Mouse (Mus musculus) MEL (cell line): ENCODE measurements around the gene Crocc. TPM values are rescaled to one million over a fixed set of nuclear protein-coding genes. Genes with fewer than 3 reads are reported as not detected.

Experiments used
- DNase-seq: peaks from one replicate; pipeline ENCODE4 v3.0.0; 2011; ENCODE audit warnings: low read depth, low spot score
- H3K27ac ChIP-seq: 2 replicates; pipeline ENCODE4 v1.5.1; 2012; ENCODE audit warnings: low read depth, mild to moderate bottlenecking, control low read depth, low read length, moderate library complexity; ENCODE audit not compliant: control insufficient read depth
- H3K27me3 ChIP-seq, 2 experiments: fragments of 150-350 bp in 1 of 2; sonication (generic) in 1 of 2; 2 replicates each; pipeline ENCODE4 v1.6.1; 2012; ENCODE audit warnings: low read length in 2 of 2, mild to moderate bottlenecking in 2 of 2, improper control_type of control experiment in 1 of 2, moderate library complexity in 1 of 2; ENCODE audit not compliant: insufficient read depth in 2 of 2, control insufficient read depth in 1 of 2
- H3K36me3 ChIP-seq, 2 experiments: 2 replicates each; pipeline ENCODE4 v1.6.1; 2012 to 2014; ENCODE audit warnings: low read length in 2 of 2, improper control_type of control experiment in 1 of 2, inconsistent platforms in 1 of 2, mild to moderate bottlenecking in 1 of 2; ENCODE audit not compliant: insufficient read depth in 2 of 2, control insufficient read depth in 1 of 2
- H3K4me1 ChIP-seq, 2 experiments: fragments of 150-350 bp in 1 of 2; sonication (generic) in 1 of 2; 2 replicates each; pipeline ENCODE4 v1.6.1; 2012; ENCODE audit warnings: low read length in 2 of 2, improper control_type of control experiment in 1 of 2, mild to moderate bottlenecking in 1 of 2; ENCODE audit not compliant: insufficient read depth in 2 of 2, control insufficient read depth in 1 of 2
- H3K4me3 ChIP-seq, 2 experiments: fragments of 150-350 bp in 1 of 2; sonication (generic) in 1 of 2; 2 replicates each; pipeline ENCODE4 v1.5.1; 2012; ENCODE audit warnings: low read depth in 2 of 2, low read length in 2 of 2, mild to moderate bottlenecking in 2 of 2, moderate library complexity in 2 of 2, control low read depth in 1 of 2, improper control_type of control experiment in 1 of 2; ENCODE audit not compliant: control insufficient read depth in 1 of 2, insufficient read depth in 1 of 2
- H3K79me2 ChIP-seq: 2 replicates; pipeline ENCODE4 v1.6.1; 2012; ENCODE audit warnings: mild to moderate bottlenecking, low read length, moderate library complexity; ENCODE audit not compliant: control insufficient read depth, poor library complexity, insufficient read depth
- H3K9ac ChIP-seq: 2 replicates; pipeline ENCODE4 v1.6.1; 2012; ENCODE audit warnings: low read depth, mild to moderate bottlenecking, control low read depth, low read length, moderate library complexity; ENCODE audit not compliant: control insufficient read depth, poor library complexity, severe bottlenecking
- H3K9me3 ChIP-seq: fragments of 150-350 bp; sonication (generic); replicated peaks from 2 replicates; pipeline ENCODE4 v1.6.1; 2012; ENCODE audit warnings: mild to moderate bottlenecking, low read length, improper control_type of control experiment, moderate library complexity; ENCODE audit not compliant: insufficient read depth
- CHD1 ChIP-seq: IDR thresholded peaks from 2 replicates; pipeline ENCODE4 v1.6.1; 2012; ENCODE audit warnings: low read depth, mild to moderate bottlenecking, inconsistent platforms, low read length, improper control_type of control experiment
- CHD2 ChIP-seq: IDR thresholded peaks from 2 replicates; pipeline ENCODE4 v1.6.1; 2011; ENCODE audit warnings: low read length, improper control_type of control experiment
- CTCF ChIP-seq, 3 experiments: IDR thresholded peaks in 2 of 3; conservative IDR thresholded peaks in 1 of 3; 2 replicates each; pipeline ENCODE4 v1.5.1; 2011 to 2012; ENCODE audit warnings: low read length in 3 of 3, low read depth in 2 of 3, mild to moderate bottlenecking in 2 of 3, improper control_type of control experiment in 1 of 3, inconsistent platforms in 1 of 3, mixed read lengths in 1 of 3, moderate library complexity in 1 of 3; ENCODE audit not compliant: control insufficient read depth in 1 of 3, insufficient read depth in 1 of 3, poor library complexity in 1 of 3, severe bottlenecking in 1 of 3
- E2F4 ChIP-seq: IDR thresholded peaks from 2 replicates; pipeline ENCODE4 v1.6.1; 2011; ENCODE audit warnings: low read depth, low read length, improper control_type of control experiment, borderline replicate concordance
- EP300 ChIP-seq, 2 experiments: IDR thresholded peaks; 2 replicates each; pipeline ENCODE4 v1.6.1; 2011; ENCODE audit warnings: improper control_type of control experiment in 2 of 2, low read length in 2 of 2, low read depth in 1 of 2, mild to moderate bottlenecking in 1 of 2
- GABPA ChIP-seq: IDR thresholded peaks from 2 replicates; pipeline ENCODE4 v1.6.1; 2012; ENCODE audit warnings: low read depth, mild to moderate bottlenecking, inconsistent platforms, low read length, improper control_type of control experiment, moderate library complexity
- HCFC1 ChIP-seq: IDR thresholded peaks from 2 replicates; pipeline ENCODE4 v1.6.1; 2012; ENCODE audit warnings: low read depth, mild to moderate bottlenecking, inconsistent platforms, low read length, improper control_type of control experiment, moderate library complexity
- JUND ChIP-seq: IDR thresholded peaks from 2 replicates; pipeline ENCODE4 v1.6.1; 2011; ENCODE audit warnings: low read depth, mild to moderate bottlenecking, improper control_type of control experiment, low read length
- KAT2A ChIP-seq: conservative IDR thresholded peaks from 2 replicates; pipeline ENCODE4 v1.6.1; 2012; ENCODE audit warnings: low read depth, low read length, improper control_type of control experiment, inconsistent platforms
- MAX ChIP-seq: IDR thresholded peaks from 2 replicates; pipeline ENCODE4 v1.6.1; 2011; ENCODE audit warnings: low read length, improper control_type of control experiment
- MYB ChIP-seq: IDR thresholded peaks from 2 replicates; pipeline ENCODE4 v1.6.1; 2011; ENCODE audit warnings: mild to moderate bottlenecking, low read depth, low read length, improper control_type of control experiment
- POLR2AphosphoS5 ChIP-seq: IDR thresholded peaks from 2 replicates; pipeline ENCODE4 v1.6.1; 2012; ENCODE audit warnings: low read depth, borderline replicate concordance, mild to moderate bottlenecking, inconsistent platforms, low read length, moderate library complexity, mixed read lengths
- RAD21 ChIP-seq: IDR thresholded peaks from 2 replicates; pipeline ENCODE4 v1.6.1; 2011; ENCODE audit warnings: mild to moderate bottlenecking, low read depth, low read length, improper control_type of control experiment
- RCOR1 ChIP-seq: IDR thresholded peaks from 2 replicates; pipeline ENCODE4 v1.6.1; 2012; ENCODE audit warnings: low read depth, mild to moderate bottlenecking, inconsistent platforms, low read length, improper control_type of control experiment
- SIN3A ChIP-seq: IDR thresholded peaks from 2 replicates; pipeline ENCODE4 v1.6.1; 2012; ENCODE audit warnings: low read length, improper control_type of control experiment, inconsistent platforms
- TAL1 ChIP-seq: IDR thresholded peaks from 2 replicates; pipeline ENCODE4 v1.6.1; 2012; ENCODE audit warnings: mild to moderate bottlenecking, inconsistent platforms, low read length, moderate library complexity, mixed read lengths
- TCF12 ChIP-seq: IDR thresholded peaks from 2 replicates; pipeline ENCODE4 v1.6.1; 2014; ENCODE audit warnings: low read depth, mild to moderate bottlenecking, inconsistent platforms, low read length, improper control_type of control experiment, moderate library complexity
- UBTF ChIP-seq: IDR thresholded peaks from 2 replicates; pipeline ENCODE4 v1.6.1; 2012; ENCODE audit warnings: low read depth, mild to moderate bottlenecking, inconsistent platforms, low read length, improper control_type of control experiment, moderate library complexity, borderline replicate concordance; ENCODE audit not compliant: insufficient read depth
- USF1 ChIP-seq: IDR thresholded peaks from 2 replicates; pipeline ENCODE4 v1.6.1; 2014; ENCODE audit warnings: low read depth, mild to moderate bottlenecking, inconsistent platforms, low read length, improper control_type of control experiment, moderate library complexity
- polyA plus RNA-seq, 2 experiments: library from polyadenylated mRNA; stranded (reverse) in 1 of 2; unstranded in 1 of 2; fragments of >175 nt in 1 of 2; fragments of >200 nt in 1 of 2; gene quantifications; 2 replicates each; pipeline versions ENCODE4 v1.2.1 to v1.2.4; 2012; ENCODE audit warnings: low replicate concordance in 2 of 2, low read depth in 1 of 2; ENCODE audit not compliant: insufficient read length in 2 of 2, insufficient read depth in 1 of 2, missing spikeins in 1 of 2
- total RNA-seq: library from RNA; depleted of rRNA; stranded (reverse); fragments of 300-350 nt; gene quantifications from 2 replicates; pipeline ENCODE4 v1.2.3, GENCODE M21; 2012

Crocc gene
- total and polyA plus RNA-seq, 3 experiments, result 0.77 to 3.6 TPM; not detected in 1

GRCm38 (mm10) chr4:141030541-141031206 is 29.7 kb downstream of the Crocc start:
- Histone ChIP-seq H3K9me3 (no peaks in the 10 kb centered on the region), H3K79me2 (no peaks in the 10 kb centered on the region), H3K9ac (no peak overlapping the region), H3K27ac (no peak overlapping the region), H3K27me3 (no peaks in the 10 kb centered on the region), H3K4me3 (no peak overlapping the region), H3K4me1 (no peaks in the 10 kb centered on the region), H3K36me3 (no peaks in the 10 kb centered on the region)
- DNase-seq, result no peak
- TF ChIP-seq KAT2A, result no peak
- TF ChIP-seq CHD1, result no peak
- TF ChIP-seq USF1, result no peak
- TF ChIP-seq EP300 (IDR thresholded peaks at IDR 0.05; ENCODE audit: low read depth in 1 of 2, low read length in 2 of 2), result no peak
- TF ChIP-seq JUND, result no peak
- TF ChIP-seq GABPA, result no peak
- no peak for TF ChIP-seq RAD21
- TF ChIP-seq TAL1, result no peak
- no peak for TF ChIP-seq MYB
- no peak for TF ChIP-seq UBTF
- TF ChIP-seq RCOR1, result no peak
- TF ChIP-seq HCFC1, result no peak

GRCm38 (mm10) chr4:141024992-141025391 is 35.4 kb downstream of the Crocc start:
- no peaks in the 10 kb centered on the region for H3K36me3 ChIP-seq
- no peak overlapping the region for H3K27ac ChIP-seq
- no peak overlapping the region for H3K9ac ChIP-seq
- H3K9me3 ChIP-seq, result no peaks in the 10 kb centered on the region
- H3K27me3 ChIP-seq, result no peaks in the 10 kb centered on the region
- H3K4me3 ChIP-seq, result no peak overlapping the region
- H3K79me2 ChIP-seq, result no peaks in the 10 kb centered on the region
- no peak for DNase-seq
- no peak for TF ChIP-seq TAL1
- TF ChIP-seq CHD2, result no peak
- no peak for TF ChIP-seq MAX
- no peak for TF ChIP-seq E2F4
- TF ChIP-seq POLR2AphosphoS5, result no peak
- no peak for TF ChIP-seq SIN3A
- no peak for TF ChIP-seq CTCF (IDR thresholded peaks at IDR 0.05 in 2 of 3, conservative IDR thresholded peaks at IDR 0.05 in 1 of 3; ENCODE audit: control insufficient read depth in 1 of 3, insufficient read depth in 1 of 3, low read depth in 2 of 3, low read length in 3 of 3, poor library complexity in 1 of 3, severe bottlenecking in 1 of 3)
- no peak for TF ChIP-seq HCFC1
- no peak for TF ChIP-seq JUND
- no peak for TF ChIP-seq USF1
- TF ChIP-seq TCF12, result no peak
- TF ChIP-seq, all 39 proteins: peak for 0
- H3K4me1 ChIP-seq, result no peaks in the 10 kb centered on the region
